Mouse (Mus musculus) embryonic fibroblast, embryonic 13.5 days (primary cell): ENCODE data around the gene Aqp9.

Experiments
- CTCF ChIP-seq: IDR thresholded peaks from 2 replicates; pipeline ENCODE4 v1.5.1; 2011; ENCODE audit warnings: mild to moderate bottlenecking, control low read depth, low read length, moderate library complexity, borderline replicate concordance; ENCODE audit not compliant: insufficient read depth
- POLR2A ChIP-seq: IDR thresholded peaks from 2 replicates; pipeline ENCODE4 v1.6.1; 2011; ENCODE audit warnings: low read depth, mild to moderate bottlenecking, control low read depth, low read length, moderate library complexity

DNA sequence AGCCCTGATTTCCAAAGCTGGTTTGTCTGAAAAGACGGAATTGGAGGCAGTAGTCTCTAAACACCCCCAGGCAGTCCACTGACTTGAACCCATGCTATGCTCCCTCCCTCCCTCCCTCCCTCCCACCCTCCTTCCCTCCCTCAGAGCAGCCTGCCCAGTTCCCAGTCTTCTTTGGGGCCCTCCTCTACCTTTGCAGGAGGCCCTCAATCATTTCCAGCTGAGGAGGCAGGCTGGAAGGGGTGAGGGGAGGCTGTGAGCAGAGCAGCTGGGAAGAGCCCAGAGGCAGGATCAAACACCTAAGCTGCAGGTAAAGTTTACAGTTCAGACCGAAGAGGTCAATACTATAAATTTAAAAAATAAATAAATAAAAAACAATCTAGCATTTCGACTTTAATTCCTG is 4.1 kb downstream of the Aqp9 start:
- no peak for TF ChIP-seq CTCF
- TF ChIP-seq POLR2A: no peak
